24 mouse cellular contexts compared by ENCODE assay signal in the genomic region with DNA sequence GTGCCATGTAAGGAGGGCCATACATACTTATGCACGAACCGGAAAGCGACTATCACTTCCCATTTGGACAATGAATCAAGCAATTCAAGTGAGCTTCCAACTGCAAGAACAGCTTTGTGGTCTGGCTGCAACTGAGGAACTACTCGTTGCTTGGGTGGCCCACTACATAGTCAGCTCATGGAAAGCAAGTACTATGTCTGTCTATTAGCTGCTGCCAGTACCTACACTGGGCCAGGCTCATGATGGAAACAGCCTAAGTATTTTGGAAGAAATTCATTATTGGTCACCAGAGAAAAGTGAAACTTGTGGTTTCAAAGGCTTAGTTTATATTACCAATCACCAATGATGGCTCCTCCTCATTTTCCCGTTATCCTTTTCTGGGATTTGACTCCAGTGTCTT. TPM values are rescaled to one million over a fixed set of nuclear protein-coding genes. Genes with fewer than 3 reads are reported as not detected.
A peak's percentile ranks its signal among the peaks of the same experiment; 100 is the strongest.
DNase-seq lines count a peak whose midpoint lies in the region; ATAC-seq lines count a peak whose summit lies in the region.
"Had no signal": no experiment of that assay in that cellular context is flagged by ENCODE, and none has a peak within 500 bp of the region (broad histone marks: within the 10 kb centered on the region; RNA-seq: fewer than 3 reads in every experiment).

No protein-coding gene starts in this region.

- no peaks in the 10 kb centered on the region for H3K4me1 ChIP-seq in midbrain, embryonic 11.5 days (ENCODE audit: control insufficient read depth, insufficient read depth, low read length)
- H3K4me1 ChIP-seq in midbrain, embryonic 10.5 days = no peaks in the 10 kb centered on the region
- H3K4me1 ChIP-seq in limb, embryonic 13.5 days = no peaks in the 10 kb centered on the region
- no peaks in the 10 kb centered on the region for H3K4me1 ChIP-seq in limb, embryonic 15.5 days
- H3K4me1 ChIP-seq: embryonic facial prominence, embryonic 10.5 days; embryonic facial prominence, embryonic 12.5 days; forebrain, embryonic 10.5 days; forebrain, embryonic 12.5 days had no signal

- H3K4me3 ChIP-seq in midbrain, embryonic 11.5 days (ENCODE audit: low read depth, low read length) = no peak overlapping the region
- H3K4me3 ChIP-seq in midbrain, embryonic 10.5 days = no peak overlapping the region
- H3K4me3 ChIP-seq in limb, embryonic 13.5 days = no peak overlapping the region
- no peak overlapping the region for H3K4me3 ChIP-seq in limb, embryonic 15.5 days
- H3K4me3 ChIP-seq: embryonic facial prominence, embryonic 10.5 days; embryonic facial prominence, embryonic 12.5 days; erythroblast, embryonic 14.5 days; forebrain, embryonic 10.5 days; forebrain, embryonic 12.5 days had no signal

- no peak overlapping the region for H3K9ac ChIP-seq in midbrain, embryonic 11.5 days (ENCODE audit: low read length)
- no peak overlapping the region for H3K9ac ChIP-seq in limb, embryonic 13.5 days
- no peak overlapping the region for H3K9ac ChIP-seq in limb, embryonic 15.5 days
- H3K9ac ChIP-seq: embryonic facial prominence, embryonic 12.5 days; forebrain, embryonic 12.5 days had no signal

- H3K4me2 ChIP-seq in midbrain, embryonic 11.5 days = no peak overlapping the region
- 0 out of 2 replicates have a peak overlapping the region, but pooled peaks have one; percentile 27 for H3K4me2 ChIP-seq in limb, embryonic 13.5 days (replicated peaks)
- no peak overlapping the region for H3K4me2 ChIP-seq in limb, embryonic 15.5 days
- H3K4me2 ChIP-seq: embryonic facial prominence, embryonic 12.5 days; forebrain, embryonic 12.5 days had no signal

- H3K9me3 ChIP-seq in midbrain, embryonic 11.5 days (ENCODE audit: control insufficient read depth, low read length) = no peaks in the 10 kb centered on the region
- H3K9me3 ChIP-seq in midbrain, embryonic 10.5 days (replicated peaks) = no peaks in the 10 kb centered on the region
- H3K9me3 ChIP-seq in limb, embryonic 13.5 days = no peaks in the 10 kb centered on the region
- H3K9me3 ChIP-seq in limb, embryonic 15.5 days = no peaks in the 10 kb centered on the region
- H3K9me3 ChIP-seq: embryonic facial prominence, embryonic 10.5 days; embryonic facial prominence, embryonic 12.5 days; forebrain, embryonic 10.5 days; forebrain, embryonic 12.5 days had no signal

- ATAC-seq in midbrain, embryonic 11.5 days (ENCODE audit: low FRiP score) = no peak
- no peak; the same call in 1 of the 2 replicates for ATAC-seq in limb, embryonic 13.5 days (ENCODE audit: low FRiP score, low read depth)
- ATAC-seq in limb, embryonic 15.5 days (ENCODE audit: insufficient number of reproducible peaks, low FRiP score, low TSS enrichment, low read depth) = 0 out of 2 replicates have a peak, but pooled peaks have one; percentile 52
- no peak for ATAC-seq in erythroblast, adult 5-6 weeks (replicated peaks; ENCODE audit: low FRiP score, poor library complexity, severe bottlenecking)
- ATAC-seq: forebrain, embryonic 14.5 days; forebrain, embryonic 16.5 days had no signal

- DNase-seq in midbrain, embryonic 11.5 days (ENCODE audit: low spot score, missing footprints) = peak; percentile 69
- no peak for DNase-seq in midbrain, embryonic 10.5 days (ENCODE audit: low spot score)
- no peak for DNase-seq in adrenal gland, adult (ENCODE audit: inconsistent age in 2 of 2, low spot score in 1 of 2)
- DNase-seq: adrenal gland, adult 8-10 months; adrenal gland, postnatal 14 days; adrenal gland, postnatal 36 days; cerebellum, adult 11-12 months; cerebellum, adult 2 months; cerebellum, adult 9-10 months; cerebellum, postnatal 10 days; cerebellum, postnatal 25 days had no signal

- no peaks in the 10 kb centered on the region for H3K27me3 ChIP-seq in midbrain, embryonic 11.5 days (ENCODE audit: control insufficient read depth, insufficient read depth, low read length)
- H3K27me3 ChIP-seq in midbrain, embryonic 10.5 days (ENCODE audit: low read depth, poor library complexity, severe bottlenecking) = no peaks in the 10 kb centered on the region
- no peaks in the 10 kb centered on the region for H3K27me3 ChIP-seq in limb, embryonic 13.5 days
- H3K27me3 ChIP-seq in limb, embryonic 15.5 days = no peaks in the 10 kb centered on the region
- H3K27me3 ChIP-seq: embryonic facial prominence, embryonic 12.5 days; forebrain, embryonic 12.5 days had no signal

- WGBS in midbrain, embryonic 11.5 days = 92% methylated on average over 5 of the region's 5 CpGs
- WGBS in midbrain, embryonic 10.5 days = 92% methylated on average over 5 of the region's 5 CpGs
- WGBS in limb, embryonic 13.5 days = 29% methylated on average over 5 of the region's 5 CpGs
- 30% methylated on average over 5 of the region's 5 CpGs for WGBS in limb, embryonic 15.5 days

- H3K36me3 ChIP-seq in midbrain, embryonic 11.5 days (ENCODE audit: control insufficient read depth, insufficient read depth, low read length) = no peaks in the 10 kb centered on the region
- H3K36me3 ChIP-seq in midbrain, embryonic 10.5 days = no peaks in the 10 kb centered on the region
- H3K36me3 ChIP-seq in limb, embryonic 13.5 days = no peaks in the 10 kb centered on the region
- no peaks in the 10 kb centered on the region for H3K36me3 ChIP-seq in limb, embryonic 15.5 days
- H3K36me3 ChIP-seq: embryonic facial prominence, embryonic 10.5 days; embryonic facial prominence, embryonic 12.5 days; forebrain, embryonic 10.5 days; forebrain, embryonic 12.5 days had no signal

- no peak overlapping the region for H3K27ac ChIP-seq in midbrain, embryonic 11.5 days (ENCODE audit: low read depth, low read length)
- H3K27ac ChIP-seq in midbrain, embryonic 10.5 days (replicated peaks) = no peak overlapping the region
- no peak overlapping the region for H3K27ac ChIP-seq in limb, embryonic 13.5 days
- no peak overlapping the region for H3K27ac ChIP-seq in limb, embryonic 15.5 days
- H3K27ac ChIP-seq: embryonic facial prominence, embryonic 10.5 days; embryonic facial prominence, embryonic 12.5 days; forebrain, embryonic 10.5 days; forebrain, embryonic 12.5 days had no signal

RNA-seq across cellular contexts. Expression of gene Lrrtm1, which starts 43.8 kb away (rescaled TPM):
- polyA plus RNA-seq in midbrain, embryonic 11.5 days (2014; fragmentation: Nextera tagmentation; extraction: Ambion mirVana) = 7.9 and 8.8 TPM in 2 replicates
- polyA plus RNA-seq in midbrain, embryonic 10.5 days (2016; fragmentation: Nextera tagmentation; extraction: Ambion mirVana) = 8.9 and 11.3 TPM in 2 replicates
- polyA plus RNA-seq in limb, embryonic 13.5 days (2015; fragmentation: Nextera tagmentation; extraction: Ambion mirVana) = 8.9 and 10.5 TPM in 2 replicates
- polyA plus RNA-seq in limb, embryonic 15.5 days (2015; fragmentation: Nextera tagmentation; extraction: Ambion mirVana) = 8.5 and 11.0 TPM in 2 replicates
- not detected in 2 replicates for total RNA-seq in erythroblast, adult 5-6 weeks (2015; ENCODE audit: low replicate concordance)
- total RNA-seq in erythroblast, adult 5-6 weeks (2017; ENCODE audit: low replicate concordance) = not detected in 2 replicates
- total RNA-seq: ES-E14, MEL had no signal
- polyA plus RNA-seq: C2C12; erythroblast, embryonic 14.5 days had no signal
